Comparison of ENCODE assay signal across 8 mouse cellular contexts in the genomic region with DNA sequence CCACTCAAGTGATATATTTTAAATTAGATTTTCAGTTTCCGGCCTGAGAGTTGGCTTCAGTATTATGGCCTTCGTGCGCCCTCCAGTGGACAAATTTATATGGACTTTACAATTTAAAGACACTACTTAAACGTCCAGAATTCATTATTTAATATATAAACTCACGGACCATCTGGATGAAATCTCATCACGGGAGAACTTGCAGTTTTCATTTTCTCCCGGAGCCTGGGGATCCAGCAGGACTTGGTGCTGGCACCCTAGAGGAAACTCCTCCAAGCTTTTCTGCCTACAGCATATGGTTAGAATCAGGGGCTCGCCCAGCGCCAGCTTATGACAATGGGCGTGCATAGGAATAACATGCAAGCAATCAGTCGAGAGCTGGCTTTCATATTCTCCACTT.
A peak's percentile ranks its signal among the peaks of the same experiment; 100 is the strongest.
DNase-seq lines count a peak whose midpoint lies in the region; ATAC-seq and TF ChIP-seq lines count a peak whose summit lies in the region.

No protein-coding gene starts in this region.

- H3K9me3 ChIP-seq in liver, postnatal 0 days (ENCODE audit: low read length): no peaks in the 10 kb centered on the region
- no peaks in the 10 kb centered on the region for H3K9me3 ChIP-seq in liver, embryonic 12.5 days (replicated peaks)
- H3K9me3 ChIP-seq in heart, embryonic 13.5 days: no peaks in the 10 kb centered on the region

- no peak overlapping the region for H3K4me2 ChIP-seq in liver, postnatal 0 days (ENCODE audit: low read depth, low read length)
- no peak overlapping the region for H3K4me2 ChIP-seq in liver, embryonic 12.5 days
- peak overlapping the region; percentile 50 for H3K4me2 ChIP-seq in heart, embryonic 13.5 days

- H3K9ac ChIP-seq in liver, postnatal 0 days (replicated peaks): no peak overlapping the region
- H3K9ac ChIP-seq in liver, embryonic 12.5 days: no peak overlapping the region
- peak overlapping the region; percentile 57; the same call in 1 of the 2 replicates for H3K9ac ChIP-seq in heart, embryonic 13.5 days

- no peak for ATAC-seq in liver, postnatal 0 days
- no peak for ATAC-seq in liver, embryonic 12.5 days
- ATAC-seq in heart, embryonic 13.5 days (ENCODE audit: extremely low read depth, insufficient number of reproducible peaks, low FRiP score, low TSS enrichment): no peak

- no peaks in the 10 kb centered on the region for H3K4me1 ChIP-seq in liver, postnatal 0 days (ENCODE audit: insufficient read depth)
- no peaks in the 10 kb centered on the region for H3K4me1 ChIP-seq in liver, embryonic 12.5 days
- no peaks in the 10 kb centered on the region for H3K4me1 ChIP-seq in heart, embryonic 13.5 days

- peak; percentile 52 for TF ChIP-seq CTCF in liver, postnatal 0 days (IDR thresholded peaks at IDR 0.05; ENCODE audit: low read depth)

- H3K4me3 ChIP-seq in liver, postnatal 0 days (ENCODE audit: low read depth, low read length): no peak overlapping the region
- H3K4me3 ChIP-seq in liver, embryonic 12.5 days: no peak overlapping the region
- 0 out of 2 replicates have a peak overlapping the region, but pooled peaks have one; percentile 15 for H3K4me3 ChIP-seq in heart, embryonic 13.5 days

- H3K36me3 ChIP-seq in liver, postnatal 0 days (replicated peaks; ENCODE audit: insufficient read depth, low read length): no peaks in the 10 kb centered on the region
- H3K36me3 ChIP-seq in liver, embryonic 12.5 days: no peaks in the 10 kb centered on the region
- no peaks in the 10 kb centered on the region for H3K36me3 ChIP-seq in heart, embryonic 13.5 days

- H3K27ac ChIP-seq in liver, postnatal 0 days (ENCODE audit: low read depth): no peak overlapping the region
- no peak overlapping the region for H3K27ac ChIP-seq in liver, embryonic 12.5 days
- no peak overlapping the region for H3K27ac ChIP-seq in heart, embryonic 13.5 days (replicated peaks)

- H3K27me3 ChIP-seq in liver, postnatal 0 days (ENCODE audit: insufficient read depth, low read length): no peaks in the 10 kb centered on the region
- no peaks in the 10 kb centered on the region for H3K27me3 ChIP-seq in liver, embryonic 12.5 days (replicated peaks)
- no peaks in the 10 kb centered on the region for H3K27me3 ChIP-seq in heart, embryonic 13.5 days (replicated peaks)

- no peak for TF ChIP-seq EP300 in liver, postnatal 0 days (IDR thresholded peaks at IDR 0.05; ENCODE audit: low read depth)

- no peak for DNase-seq in liver, postnatal 0 days
- peak; percentile 21 for DNase-seq in c-Kit-positive CD71-positive TER-119-negative erythroid progenitor cells, embryonic 14.5 days (ENCODE audit: low read depth)
- peak; percentile 43 for DNase-seq in kidney, postnatal 14 days
- peak; percentile 53 for DNase-seq in lung, postnatal 36 days
- DNase-seq in right cerebral cortex, postnatal 25 days: peak; percentile 6
- DNase-seq in adrenal gland, adult 8-10 months: no peak

- WGBS in liver, postnatal 0 days (ENCODE audit: insufficient replicate concordance): 32% methylated on average over 11 of the region's 11 CpGs
- 35% methylated on average over 11 of the region's 11 CpGs for WGBS in liver, embryonic 12.5 days (ENCODE audit: insufficient replicate concordance)
- 32% methylated on average over 11 of the region's 11 CpGs for WGBS in heart, embryonic 13.5 days

Comparison
In these comparisons a context has a peak if more than half of its experiments do, and no peak if none do; other contexts are left out.
1. DNase-seq: peak in c-Kit-positive CD71-positive TER-119-negative erythroid progenitor cells, embryonic 14.5 days (single experiment), kidney, postnatal 14 days (single experiment), lung, postnatal 36 days (single experiment) and right cerebral cortex, postnatal 25 days (single experiment); none in liver, postnatal 0 days (single experiment) and adrenal gland, adult 8-10 months (single experiment).